Mouse (Mus musculus) liver (tissue): ENCODE measurements around the gene Pdlim3.
"Not testable (repeated sequence)": the region's sequence is repeated elsewhere in the genome, so short reads cannot be mapped to it uniquely, and the experiment has no call there.

Experiments used
- DNase-seq: peaks from one replicate; pipeline ENCODE4 v3.0.0-alpha.2; 2020; ENCODE audit warnings: mixed read lengths

Pdlim3 gene

GRCm38 (mm10) chr8:45885202-45885685 lies at the start of gene Pdlim3:
Pdlim3 (plus strand) TSS chr8:45885461.
- peak; percentile 47 for DNase-seq

GRCm38 (mm10) chr8:45843306-45843705 lies 42.0 kb upstream of the Pdlim3 start:
- DNase-seq: no peak

GRCm38 (mm10) chr8:45844097-45844885 lies 41.0 kb upstream of the Pdlim3 start:
- DNase-seq: no peak

- no peak for DNase-seq
Observed at GRCm38 (mm10) chr8:45844911-45845481, 40.3 kb upstream of the Pdlim3 start.

GRCm38 (mm10) chr8:45845906-45846305 lies 39.4 kb upstream of the Pdlim3 start:
- no peak for DNase-seq

GRCm38 (mm10) chr8:45855118-45855517 lies 30.1 kb upstream of the Pdlim3 start:
- no peak for DNase-seq

- DNase-seq: no peak
Observed at GRCm38 (mm10) chr8:45857734-45858133, 27.5 kb upstream of the Pdlim3 start.

GRCm38 (mm10) chr8:45858391-45858790 lies 26.9 kb upstream of the Pdlim3 start:
- no peak for DNase-seq

GRCm38 (mm10) chr8:45871587-45871986 lies 13.7 kb upstream of the Pdlim3 start:
- DNase-seq: not testable (repeated sequence)

GRCm38 (mm10) chr8:45872077-45872476 lies 13.2 kb upstream of the Pdlim3 start:
- no peak for DNase-seq

GRCm38 (mm10) chr8:45874945-45875626 lies 10.2 kb upstream of the Pdlim3 start:
- peak; percentile 39 for DNase-seq

- DNase-seq: no peak
Observed at GRCm38 (mm10) chr8:45876397-45876796, 8.9 kb upstream of the Pdlim3 start.

GRCm38 (mm10) chr8:45877680-45878079 lies 7.6 kb upstream of the Pdlim3 start:
- DNase-seq: no peak

GRCm38 (mm10) chr8:45880457-45880856 lies 4.8 kb upstream of the Pdlim3 start:
- no peak for DNase-seq

- DNase-seq: no peak
Observed at GRCm38 (mm10) chr8:45881726-45882125, 3.5 kb upstream of the Pdlim3 start.

GRCm38 (mm10) chr8:45883793-45884192 lies 1.5 kb upstream of the Pdlim3 start:
- DNase-seq: no peak

- DNase-seq: peak; percentile 5
Observed at GRCm38 (mm10) chr8:45884552-45884951, 709 bp upstream of the Pdlim3 start.

- DNase-seq: no peak
Observed at GRCm38 (mm10) chr8:45885775-45886174, 514 bp downstream of the Pdlim3 start.

GRCm38 (mm10) chr8:45889737-45890136 lies 4.5 kb downstream of the Pdlim3 start:
- DNase-seq: no peak

GRCm38 (mm10) chr8:45896590-45896989 lies 11.3 kb downstream of the Pdlim3 start:
- DNase-seq: no peak

GRCm38 (mm10) chr8:45899783-45900182 lies 14.5 kb downstream of the Pdlim3 start:
- DNase-seq: no peak

- no peak for DNase-seq
Observed at GRCm38 (mm10) chr8:45901626-45902025, 16.4 kb downstream of the Pdlim3 start.

GRCm38 (mm10) chr8:45903659-45904058 lies 18.4 kb downstream of the Pdlim3 start:
- DNase-seq: no peak
